Mouse (Mus musculus): ENCODE data around the gene Prss12. TPM values are rescaled to one million over a fixed set of nuclear protein-coding genes. Genes with fewer than 3 reads are reported as not detected.
"Not testable (repeated sequence)": the region's sequence is repeated elsewhere in the genome, so short reads cannot be mapped to it uniquely, and the experiment has no call there.

Prss12 gene
- polyA plus RNA-seq, 1 experiment from 2014 or later: 1.6 TPM

GRCm38 (mm10) chr3:123491814-123492213, 45.1 kb downstream of the Prss12 start:
- Histone ChIP-seq H3K36me3 (no peaks in the 10 kb centered on the region), H3K9me3 (replicated peaks) (no peaks in the 10 kb centered on the region), H3K27ac (ENCODE audit: poor library complexity, severe bottlenecking) (no peak overlapping the region), H3K4me1 (replicated peaks) (no peaks in the 10 kb centered on the region), H3K27me3 (replicated peaks) (no peaks in the 10 kb centered on the region), H3K4me2 (no peak overlapping the region), H3K9ac (no peak overlapping the region), H3K4me3 (no peak overlapping the region)
- WGBS: 88% methylated on average over 1 of the region's 1 CpGs
- no peak for ATAC-seq (ENCODE audit: insufficient number of reproducible peaks, low FRiP score)

- Histone ChIP-seq H3K4me3 (no peak overlapping the region), H3K9me3 (replicated peaks) (no peaks in the 10 kb centered on the region), H3K27ac (ENCODE audit: poor library complexity, severe bottlenecking) (no peak overlapping the region), H3K36me3 (no peaks in the 10 kb centered on the region), H3K9ac (no peak overlapping the region), H3K27me3 (replicated peaks) (no peaks in the 10 kb centered on the region), H3K4me1 (replicated peaks) (no peaks in the 10 kb centered on the region), H3K4me2 (no peak overlapping the region)
- ATAC-seq (ENCODE audit: insufficient number of reproducible peaks, low FRiP score): no peak
- WGBS: 93% methylated on average over 3 of the region's 3 CpGs
These were observed 46.5 kb downstream of the Prss12 start for GRCm38 (mm10) chr3:123493163-123493562.

DNA sequence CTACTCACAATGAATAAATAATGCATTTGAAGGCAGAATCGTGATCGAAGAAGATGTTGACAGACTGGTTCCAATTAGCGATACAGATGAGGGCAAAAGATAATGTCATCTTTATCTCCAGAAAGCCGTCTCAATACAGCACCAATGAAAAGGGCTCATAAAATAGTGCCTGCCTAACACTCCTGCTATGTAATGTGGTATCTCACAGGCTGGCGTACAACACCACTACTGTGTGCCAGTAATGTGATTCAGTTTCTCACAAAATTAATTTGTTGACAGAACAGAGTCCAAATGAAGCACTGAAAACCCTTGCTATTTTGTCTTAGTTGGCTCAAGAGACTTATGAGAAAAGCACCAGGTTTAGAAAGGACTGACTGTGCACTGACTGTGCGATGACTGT, 48.4 kb downstream of the Prss12 start:
- H3K9me3 ChIP-seq (replicated peaks): no peaks in the 10 kb centered on the region
- WGBS: 76% methylated on average over 6 of the region's 6 CpGs
- no peak overlapping the region for H3K4me3 ChIP-seq
- no peaks in the 10 kb centered on the region for H3K27me3 ChIP-seq (replicated peaks)
- H3K27ac ChIP-seq (ENCODE audit: poor library complexity, severe bottlenecking): no peak overlapping the region
- H3K9ac ChIP-seq: no peak overlapping the region
- H3K4me1 ChIP-seq (replicated peaks): no peaks in the 10 kb centered on the region
- ATAC-seq (ENCODE audit: insufficient number of reproducible peaks, low FRiP score): no peak
- no peaks in the 10 kb centered on the region for H3K36me3 ChIP-seq
- H3K4me2 ChIP-seq: no peak overlapping the region

DNA sequence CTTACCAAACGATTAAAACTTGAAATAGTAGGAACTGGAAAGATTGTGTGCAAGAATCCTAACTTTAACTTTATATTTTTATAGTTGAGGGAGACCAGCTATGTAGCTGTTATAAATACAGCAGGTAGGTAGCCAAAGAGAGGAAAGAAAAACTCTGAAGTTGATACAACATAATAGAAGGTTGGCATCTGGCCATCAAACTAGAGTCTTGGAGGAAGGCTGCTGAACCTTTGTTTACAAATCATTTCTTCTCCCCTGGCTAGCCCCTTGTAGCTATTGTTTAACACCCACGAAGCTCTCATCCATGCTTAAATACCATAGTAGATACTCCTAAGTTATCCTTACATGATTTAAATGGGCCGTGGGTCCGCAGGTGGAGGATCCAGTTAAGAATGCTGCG, 52.1 kb downstream of the Prss12 start:
- H3K27ac ChIP-seq (ENCODE audit: poor library complexity, severe bottlenecking): no peak overlapping the region
- no peak overlapping the region for H3K4me3 ChIP-seq
- no peaks in the 10 kb centered on the region for H3K27me3 ChIP-seq (replicated peaks)
- H3K36me3 ChIP-seq: no peaks in the 10 kb centered on the region
- no peak for ATAC-seq (ENCODE audit: insufficient number of reproducible peaks, low FRiP score)
- 75% methylated on average over 5 of the region's 5 CpGs for WGBS
- no peak overlapping the region for H3K9ac ChIP-seq
- H3K4me2 ChIP-seq: no peak overlapping the region
- H3K9me3 ChIP-seq (replicated peaks): no peaks in the 10 kb centered on the region
- H3K4me1 ChIP-seq (replicated peaks): no peaks in the 10 kb centered on the region

DNA sequence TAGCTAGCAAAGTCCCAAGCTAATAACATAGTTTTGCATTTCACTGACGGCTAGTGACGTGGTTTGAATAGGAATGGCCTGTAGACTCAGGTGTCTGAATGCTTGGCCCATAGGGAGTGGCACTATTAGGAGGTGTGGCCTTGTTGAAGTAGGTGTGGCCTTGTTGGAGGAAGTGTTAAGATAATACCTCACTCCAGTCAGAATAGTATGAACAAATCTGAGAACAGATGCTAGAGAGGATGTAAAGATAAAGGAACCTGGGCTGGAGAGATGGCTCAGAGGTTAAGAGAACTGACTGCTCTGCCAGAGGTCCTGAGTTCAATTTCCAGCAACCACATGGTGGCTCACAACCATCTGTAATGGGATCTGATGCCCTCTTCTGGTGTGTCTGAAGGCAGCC, 55.1 kb downstream of the Prss12 start:
- H3K9ac ChIP-seq; H3K9me3 ChIP-seq (replicated peaks); H3K4me1 ChIP-seq (replicated peaks); H3K27me3 ChIP-seq (replicated peaks); H3K4me3 ChIP-seq; ATAC-seq (ENCODE audit: insufficient number of reproducible peaks, low FRiP score); H3K4me2 ChIP-seq; H3K27ac ChIP-seq (ENCODE audit: poor library complexity, severe bottlenecking): not testable (repeated sequence)
- peaks cover 15% of the 10 kb centered on the region for H3K36me3 ChIP-seq
- WGBS: 82% methylated on average over 2 of the region's 2 CpGs

DNA sequence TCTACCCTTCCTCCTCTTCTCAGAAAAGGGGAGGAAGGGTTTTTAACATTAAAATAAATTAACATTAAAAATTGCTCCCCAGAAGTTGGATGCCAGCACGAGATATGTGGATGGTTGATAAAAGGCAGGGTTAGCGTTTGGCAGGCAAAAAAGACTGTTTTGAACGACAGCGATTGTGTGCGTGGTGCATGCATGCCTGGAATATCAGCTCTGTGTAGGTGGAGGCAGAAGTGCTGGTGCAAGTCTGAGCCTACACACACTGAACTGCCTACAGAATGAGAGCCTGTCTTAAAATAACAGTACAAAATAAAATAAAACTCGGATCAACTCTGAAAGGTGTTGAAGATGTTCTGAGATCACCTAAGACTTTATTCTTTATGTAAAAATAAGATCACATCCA, 57.2 kb downstream of the Prss12 start:
- peaks cover 11% of the 10 kb centered on the region for H3K4me1 ChIP-seq (replicated peaks)

GRCm38 (mm10) chr3:123504783-123505182, 58.1 kb downstream of the Prss12 start:
- Histone ChIP-seq H3K27me3 (replicated peaks) (no peaks in the 10 kb centered on the region), H3K4me2 (no peak overlapping the region), H3K4me3 (no peak overlapping the region), H3K4me1 (replicated peaks) (peaks cover 15% of the 10 kb centered on the region), H3K27ac (ENCODE audit: poor library complexity, severe bottlenecking) (no peak overlapping the region), H3K9me3 (replicated peaks) (no peaks in the 10 kb centered on the region), H3K36me3 (peaks cover 19% of the 10 kb centered on the region), H3K9ac (no peak overlapping the region)
- WGBS: 89% methylated on average over 7 of the region's 7 CpGs
- ATAC-seq (ENCODE audit: insufficient number of reproducible peaks, low FRiP score): no peak

More for the DNA sequence above, 57.2 kb downstream of the Prss12 start:
- H3K4me2 ChIP-seq: no peak overlapping the region
- 61% methylated on average over 6 of the region's 6 CpGs for WGBS
- H3K27ac ChIP-seq (ENCODE audit: poor library complexity, severe bottlenecking): no peak overlapping the region
- no peak overlapping the region for H3K9ac ChIP-seq
- H3K36me3 ChIP-seq: peaks cover 19% of the 10 kb centered on the region
- H3K4me3 ChIP-seq: no peak overlapping the region
- no peak for ATAC-seq (ENCODE audit: insufficient number of reproducible peaks, low FRiP score)
- no peaks in the 10 kb centered on the region for H3K27me3 ChIP-seq (replicated peaks)
- no peaks in the 10 kb centered on the region for H3K9me3 ChIP-seq (replicated peaks)

GRCm38 (mm10) chr3:123505778-123506667, 59.3 kb downstream of the Prss12 start:
- no peaks in the 10 kb centered on the region for H3K27me3 ChIP-seq (replicated peaks)
- H3K9ac ChIP-seq: 0 out of 2 replicates have a peak overlapping the region, but pooled peaks have one; percentile 0
- peaks cover 16% of the 10 kb centered on the region for H3K4me1 ChIP-seq (replicated peaks)
- H3K4me2 ChIP-seq: peak overlapping the region; percentile 21; the same call in 1 of the 2 replicates
- no peaks in the 10 kb centered on the region for H3K9me3 ChIP-seq (replicated peaks)
- 57% methylated on average over 9 of the region's 9 CpGs for WGBS
- ATAC-seq (ENCODE audit: insufficient number of reproducible peaks, low FRiP score): no peak
- peak overlapping the region; percentile 2; the same call in 1 of the 2 replicates for H3K4me3 ChIP-seq
- H3K36me3 ChIP-seq: peaks cover 19% of the 10 kb centered on the region
- peak overlapping the region; percentile 4; the same call in 1 of the 2 replicates for H3K27ac ChIP-seq (ENCODE audit: poor library complexity, severe bottlenecking)

- Histone ChIP-seq H3K36me3 (peaks cover 19% of the 10 kb centered on the region), H3K9ac (peak overlapping the region; percentile 96), H3K9me3 (replicated peaks) (no peaks in the 10 kb centered on the region), H3K4me3 (peak overlapping the region; percentile 92), H3K27me3 (replicated peaks) (no peaks in the 10 kb centered on the region), H3K27ac (ENCODE audit: poor library complexity, severe bottlenecking) (peak overlapping the region; percentile 84), H3K4me2 (peak overlapping the region; percentile 93), H3K4me1 (replicated peaks) (peaks cover 16% of the 10 kb centered on the region)
- WGBS: 5% methylated on average over 6 of the region's 6 CpGs
- ATAC-seq (ENCODE audit: insufficient number of reproducible peaks, low FRiP score): no peak
These were observed 60.3 kb downstream of the Prss12 start for GRCm38 (mm10) chr3:123506699-123507662.

DNA sequence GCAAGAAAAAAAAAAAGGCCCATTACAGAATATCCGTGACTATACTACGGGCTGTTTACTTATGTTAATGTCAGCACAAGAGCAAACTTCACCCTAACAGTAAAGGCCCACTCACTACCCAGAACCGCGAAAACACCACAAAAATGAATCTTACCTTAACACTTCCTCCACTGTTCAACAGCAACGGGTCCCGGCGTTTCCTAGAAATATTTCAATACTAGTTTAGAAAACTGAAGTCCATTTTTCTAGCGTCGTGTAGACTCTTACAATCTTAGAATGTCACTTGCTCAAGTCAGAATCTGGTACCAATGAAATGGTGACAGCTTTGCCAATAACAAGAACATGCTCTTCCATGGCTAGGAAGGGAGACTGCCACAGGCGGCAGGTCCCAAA, 60.9 kb downstream of the Prss12 start:
- Histone ChIP-seq H3K27me3 (replicated peaks) (no peaks in the 10 kb centered on the region), H3K9ac (peak overlapping the region; percentile 96), H3K4me3 (peak overlapping the region; percentile 92), H3K4me2 (peak overlapping the region; percentile 93), H3K4me1 (replicated peaks) (peaks cover 16% of the 10 kb centered on the region), H3K27ac (ENCODE audit: poor library complexity, severe bottlenecking) (peak overlapping the region; percentile 84), H3K36me3 (peaks cover 19% of the 10 kb centered on the region), H3K9me3 (replicated peaks) (no peaks in the 10 kb centered on the region)
- WGBS: under 1% methylated on average over 10 of the region's 10 CpGs
- no peak for ATAC-seq (ENCODE audit: insufficient number of reproducible peaks, low FRiP score)

All from heart, embryonic 12.5 days (tissue).